Mouse (Mus musculus) gastrocnemius, adult 8-10 months (tissue): ENCODE results near the gene Skap2. TPM values are rescaled to one million over a fixed set of nuclear protein-coding genes. Genes with fewer than 3 reads are reported as not detected.
A peak's percentile ranks its signal among the peaks of the same experiment; 100 is the strongest.

ENCODE experiments used
- DNase-seq, 2 experiments: peaks; one replicate each; pipeline ENCODE4 v3.0.0; 2022; ENCODE audit warnings: low spot score in 2 of 2
- total RNA-seq, 4 experiments: library from RNA; stranded (reverse); gene quantifications; 2 replicates each; pipeline ENCODE4 v1.2.4; 2022

Skap2 gene
- total RNA-seq, 4 experiments from 2014 or later: 2.9 to 6.1 (median 3.1) TPM

- DNase-seq: no peak
These were observed 117.6 kb downstream of the Skap2 start for GRCm38 (mm10) chr6:51894717-51895116.

- no peak for DNase-seq
These were observed 122.0 kb downstream of the Skap2 start for GRCm38 (mm10) chr6:51890356-51890755.

- DNase-seq: no peak
These were observed 122.5 kb downstream of the Skap2 start for GRCm38 (mm10) chr6:51889824-51890223.

GRCm38 (mm10) chr6:51886902-51887431 lies 125.4 kb downstream of the Skap2 start:
- DNase-seq: no peak

- DNase-seq: no peak
These were observed 129.5 kb downstream of the Skap2 start for GRCm38 (mm10) chr6:51882880-51883274.

- no peak for DNase-seq
These were observed 130.0 kb downstream of the Skap2 start for GRCm38 (mm10) chr6:51882266-51882879.

GRCm38 (mm10) chr6:51881181-51881968 lies 131.0 kb downstream of the Skap2 start:
- DNase-seq: no peak

GRCm38 (mm10) chr6:51880778-51881177 lies 131.6 kb downstream of the Skap2 start:
- DNase-seq: no peak

- no peak for DNase-seq
These were observed 133.8 kb downstream of the Skap2 start for GRCm38 (mm10) chr6:51878551-51878950.

GRCm38 (mm10) chr6:51876841-51877553 lies 135.4 kb downstream of the Skap2 start:
- no peak for DNase-seq

GRCm38 (mm10) chr6:51875884-51876626 lies 136.3 kb downstream of the Skap2 start:
- no peak for DNase-seq

- no peak for DNase-seq
These were observed 138.3 kb downstream of the Skap2 start for GRCm38 (mm10) chr6:51874035-51874434.

GRCm38 (mm10) chr6:51871135-51871534 lies 141.2 kb downstream of the Skap2 start:
- no peak for DNase-seq

GRCm38 (mm10) chr6:51870294-51870693 lies 142.1 kb downstream of the Skap2 start:
- DNase-seq: no peak

- no peak for DNase-seq
These were observed 145.8 kb downstream of the Skap2 start for GRCm38 (mm10) chr6:51866596-51866995.

- no peak for DNase-seq
These were observed 148.8 kb downstream of the Skap2 start for GRCm38 (mm10) chr6:51863508-51863907.

- DNase-seq: no peak
These were observed 152.0 kb downstream of the Skap2 start for GRCm38 (mm10) chr6:51860300-51860699.

- DNase-seq: peak; percentile 77 to 83
These were observed 154.5 kb downstream of the Skap2 start for GRCm38 (mm10) chr6:51857821-51858220.

- DNase-seq: no peak
These were observed 159.1 kb downstream of the Skap2 start for GRCm38 (mm10) chr6:51853291-51853690.

GRCm38 (mm10) chr6:51852643-51853042 lies 159.7 kb downstream of the Skap2 start:
- no peak for DNase-seq

GRCm38 (mm10) chr6:51851544-51851943 lies 160.8 kb downstream of the Skap2 start:
- no peak for DNase-seq
